Mouse (Mus musculus): ENCODE results near the gene Dnaja3. TPM values are rescaled to one million over a fixed set of nuclear protein-coding genes. Genes with fewer than 3 reads are reported as not detected.

The Dnaja3 gene
- total RNA-seq (2022) = 100 to 1,000 TPM; 146 to 154 (median 153) TPM

DNA sequence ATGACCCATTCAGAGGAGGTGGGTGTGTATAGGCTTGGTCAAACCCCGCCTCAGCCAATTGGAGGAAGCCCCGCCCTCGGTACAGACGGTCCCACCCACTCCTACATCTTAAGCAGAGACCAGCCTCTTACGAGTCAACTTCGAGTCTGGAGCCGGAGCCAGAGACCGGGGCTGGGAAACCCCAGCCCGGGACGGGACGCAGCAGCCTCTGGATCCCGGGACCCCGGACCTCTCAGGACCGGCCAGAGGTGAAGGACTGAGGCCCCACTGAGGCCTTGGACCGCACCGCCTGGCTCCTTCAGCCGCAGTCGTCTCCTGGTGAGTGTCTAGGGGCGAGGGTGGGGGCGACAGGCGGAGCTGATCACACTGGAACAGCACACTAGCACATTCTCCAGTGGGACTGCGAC is at the start of gene Dnaja3, which contains the start of gene Vasn:
Gene Dnaja3 (plus strand): TSS at position 159 of the 407 bp plus-strand sequence.
Gene Vasn (plus strand): TSS at position 111 of the 407 bp plus-strand sequence.
- peak; percentile 89 for DNase-seq (ENCODE audit: low spot score)

DNA sequence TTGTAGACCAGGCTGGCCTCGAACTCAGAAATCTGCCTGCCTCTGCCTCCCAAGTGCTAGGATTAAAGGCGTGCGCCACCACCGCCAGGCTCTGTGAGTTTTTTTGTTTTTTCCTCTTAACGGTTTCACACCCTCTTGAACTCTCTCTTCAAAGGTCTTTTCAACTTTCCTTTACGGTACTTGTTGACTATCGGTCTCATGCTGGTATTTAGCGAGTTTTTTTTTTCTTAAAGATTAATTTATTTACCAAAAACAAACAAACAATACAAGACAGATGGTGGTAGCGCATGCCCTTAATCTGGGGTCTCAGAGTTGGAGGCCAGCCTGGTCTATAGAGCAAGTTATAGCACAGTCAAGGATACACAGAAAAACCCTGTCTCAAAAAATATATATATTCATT is 49.6 kb upstream of the Dnaja3 start:
- DNase-seq (ENCODE audit: low spot score) = no peak

GRCm38 (mm10) chr16:4592909-4593875 is 46.6 kb upstream of the Dnaja3 start:
- DNase-seq (ENCODE audit: low spot score) = no peak

DNA sequence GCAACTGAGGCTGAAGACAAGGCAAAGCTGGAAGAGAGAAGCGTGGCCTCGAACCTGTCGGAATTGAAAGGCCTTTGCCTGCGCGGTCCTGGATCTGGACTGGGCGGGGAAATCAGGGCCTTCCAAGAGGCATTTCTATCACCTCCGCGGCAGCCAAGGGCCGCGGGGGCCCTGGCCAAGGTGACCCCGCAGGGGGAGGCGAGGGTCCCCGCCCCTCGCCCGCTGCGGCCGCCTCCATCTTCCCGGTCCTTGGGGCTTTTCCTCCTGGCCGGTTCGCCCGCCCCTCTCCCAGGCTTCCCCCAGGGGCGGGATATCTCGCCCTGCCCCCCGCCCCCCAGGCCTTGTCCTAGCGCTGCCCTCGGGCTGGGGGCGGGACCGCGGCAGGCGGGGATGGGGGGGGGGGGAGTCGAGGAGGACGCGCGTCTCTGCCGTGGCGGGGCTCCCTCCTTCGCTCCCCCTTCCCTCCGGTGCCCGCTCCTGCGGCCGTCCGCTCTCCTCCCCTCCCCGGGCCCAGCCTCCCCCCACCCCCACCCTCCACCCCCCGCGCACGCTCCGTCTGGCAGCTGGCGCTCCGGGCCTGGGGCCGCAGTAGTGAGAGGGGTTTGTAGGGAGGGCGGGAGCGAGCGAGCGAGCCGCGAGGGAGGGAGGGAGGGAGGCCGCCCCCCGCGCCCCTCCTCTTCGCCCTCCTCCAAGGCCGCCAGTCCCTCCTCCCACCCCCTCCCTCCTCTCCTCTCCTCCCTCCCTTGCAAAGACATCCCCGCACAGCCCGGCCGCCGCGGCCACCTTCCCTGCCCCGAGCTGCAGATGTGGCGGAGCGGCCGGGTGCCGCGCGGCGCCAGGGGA is 45.6 kb upstream of the Dnaja3 start, which contains the start of gene Glis2:
Gene Glis2 (plus strand): TSS at position 743 of the 843 bp plus-strand sequence.
- no peak for DNase-seq (ENCODE audit: low spot score)

GRCm38 (mm10) chr16:4594814-4595526 is 44.8 kb upstream of the Dnaja3 start:
- no peak for DNase-seq (ENCODE audit: low spot score)

- no peak for DNase-seq (ENCODE audit: low spot score)
These were observed 44.2 kb upstream of the Dnaja3 start for GRCm38 (mm10) chr16:4595527-4595963.

DNA sequence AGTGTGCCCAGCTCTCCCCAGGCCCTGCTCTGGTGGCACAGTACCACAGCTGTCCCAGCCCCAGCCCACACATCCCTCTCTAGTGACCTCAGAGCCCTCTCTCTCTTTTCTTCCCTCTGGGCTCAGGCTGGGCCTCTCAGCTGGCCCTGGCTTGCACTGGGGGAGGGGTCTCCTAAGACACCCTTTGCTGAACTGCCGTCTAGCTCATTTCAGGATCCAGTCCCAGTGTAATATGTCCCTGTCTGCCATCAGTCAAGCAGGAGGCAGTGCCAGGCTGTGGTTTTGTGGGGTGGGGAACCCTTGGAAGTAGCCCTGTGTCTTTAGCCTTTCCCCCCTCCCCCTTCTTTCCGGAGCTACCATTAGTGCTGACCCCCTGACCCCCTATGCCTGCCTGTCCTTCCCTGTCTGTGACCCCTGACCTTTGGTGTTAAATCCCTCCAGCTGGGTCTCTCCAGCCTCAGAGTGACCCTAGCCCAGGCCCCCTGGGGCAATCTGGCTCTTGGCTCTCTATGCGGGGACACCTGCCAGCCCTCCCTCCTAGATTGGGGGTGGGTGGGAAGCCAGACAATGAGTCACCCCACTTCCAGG is 43.6 kb upstream of the Dnaja3 start:
- DNase-seq (ENCODE audit: low spot score) = no peak

- no peak for DNase-seq (ENCODE audit: low spot score)
These were observed 43.0 kb upstream of the Dnaja3 start for GRCm38 (mm10) chr16:4596836-4597235.

- DNase-seq (ENCODE audit: low spot score) = no peak
These were observed 42.5 kb upstream of the Dnaja3 start for GRCm38 (mm10) chr16:4597296-4597695.

DNA sequence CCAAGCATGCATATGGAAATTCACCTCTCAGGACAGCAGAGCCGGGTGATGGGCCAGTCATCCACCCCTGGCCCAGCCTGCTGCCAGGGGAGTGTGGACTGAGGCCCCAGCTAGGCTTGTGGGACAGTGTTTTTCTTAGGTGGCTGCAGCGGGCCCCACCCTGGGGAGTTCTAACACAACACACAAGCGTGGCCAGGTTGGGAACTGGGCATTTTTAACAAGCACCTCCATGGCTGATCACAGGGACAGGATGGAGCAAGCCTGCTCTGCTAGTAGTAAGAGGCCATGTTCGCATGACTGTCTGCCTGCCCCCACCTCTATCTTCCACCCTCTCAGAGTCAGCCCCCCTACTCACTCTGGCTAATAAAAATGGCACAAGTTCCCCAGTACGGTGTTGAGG is 41.7 kb upstream of the Dnaja3 start:
- no peak for DNase-seq (ENCODE audit: low spot score)

DNA sequence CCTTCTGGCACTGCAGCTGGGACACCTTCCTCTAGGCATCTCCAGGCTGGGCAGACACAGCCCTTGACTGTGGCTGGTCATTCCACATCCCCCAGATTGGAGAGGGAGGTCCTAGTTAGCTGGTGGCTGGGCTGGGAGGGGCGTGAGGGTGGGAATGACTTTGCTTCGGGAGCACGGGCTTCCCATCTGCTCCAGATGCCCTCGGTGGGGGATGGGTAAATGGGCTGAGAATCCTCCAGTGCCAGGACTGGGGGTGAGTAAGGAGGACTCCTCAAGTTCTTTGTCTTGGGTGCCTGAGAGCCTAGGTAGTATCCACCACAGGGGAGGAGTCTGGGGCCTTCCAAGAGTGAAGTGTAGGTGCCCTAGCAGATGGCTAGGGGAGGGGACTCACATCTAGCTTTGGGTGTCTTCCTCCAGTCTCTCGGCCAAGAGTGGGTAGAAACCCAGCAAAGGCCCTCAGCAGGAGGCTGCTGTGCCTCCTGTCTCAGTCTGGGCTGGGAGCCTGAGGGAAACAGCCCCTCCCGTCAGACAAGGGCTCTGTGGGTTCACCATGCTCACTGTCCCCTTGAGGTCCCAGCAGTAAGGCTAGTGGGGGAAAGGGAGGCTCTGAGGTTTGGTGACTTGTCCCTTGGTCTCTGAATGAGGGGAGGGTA is 40.8 kb upstream of the Dnaja3 start:
- DNase-seq (ENCODE audit: low spot score) = no peak

GRCm38 (mm10) chr16:4599616-4600015 is 40.2 kb upstream of the Dnaja3 start:
- DNase-seq (ENCODE audit: low spot score) = no peak

GRCm38 (mm10) chr16:4600701-4601310 is 39.0 kb upstream of the Dnaja3 start:
- no peak for DNase-seq (ENCODE audit: low spot score)

DNA sequence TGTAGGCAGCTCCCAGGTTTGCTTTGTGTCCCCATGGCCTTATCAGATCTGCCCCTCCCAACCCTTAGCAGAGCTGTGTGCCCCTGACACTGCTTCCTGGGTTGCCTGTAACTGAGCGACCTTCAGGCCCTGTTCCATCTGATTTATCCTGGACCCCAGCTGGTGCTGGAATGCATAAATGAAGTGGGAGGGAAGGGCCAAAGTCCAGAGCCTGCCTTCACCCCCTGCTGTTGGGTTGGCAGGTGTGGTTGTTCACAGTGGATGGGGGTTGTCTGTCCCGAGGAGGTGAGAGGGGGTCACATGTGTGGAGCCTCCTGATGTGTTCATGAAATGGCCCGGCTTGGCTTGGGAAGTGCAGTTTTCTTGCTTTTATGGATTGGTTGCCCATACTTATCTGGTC is 37.6 kb upstream of the Dnaja3 start:
- DNase-seq (ENCODE audit: low spot score) = no peak

GRCm38 (mm10) chr16:4602766-4603452 is 36.9 kb upstream of the Dnaja3 start:
- no peak for DNase-seq (ENCODE audit: low spot score)

DNA sequence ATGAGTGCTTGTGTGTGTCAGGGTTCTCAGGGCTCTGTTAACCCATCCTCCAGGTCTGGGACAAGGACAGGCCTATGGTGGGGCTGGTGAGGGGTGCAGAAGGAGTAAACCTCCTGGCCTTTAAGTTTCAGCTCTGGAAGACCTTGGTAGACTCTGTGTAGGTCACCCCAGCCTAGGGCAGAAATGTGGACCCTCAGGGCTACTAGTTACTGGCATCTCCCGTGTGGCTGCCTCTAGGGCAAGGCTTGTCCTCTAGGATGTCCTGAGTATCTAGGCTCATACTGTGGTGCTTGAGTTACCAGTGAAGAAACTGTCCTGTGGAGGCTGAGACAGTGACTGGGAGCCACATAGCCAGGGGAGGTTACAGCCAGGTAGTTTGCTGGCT is 36.3 kb upstream of the Dnaja3 start:
- no peak for DNase-seq (ENCODE audit: low spot score)

DNA sequence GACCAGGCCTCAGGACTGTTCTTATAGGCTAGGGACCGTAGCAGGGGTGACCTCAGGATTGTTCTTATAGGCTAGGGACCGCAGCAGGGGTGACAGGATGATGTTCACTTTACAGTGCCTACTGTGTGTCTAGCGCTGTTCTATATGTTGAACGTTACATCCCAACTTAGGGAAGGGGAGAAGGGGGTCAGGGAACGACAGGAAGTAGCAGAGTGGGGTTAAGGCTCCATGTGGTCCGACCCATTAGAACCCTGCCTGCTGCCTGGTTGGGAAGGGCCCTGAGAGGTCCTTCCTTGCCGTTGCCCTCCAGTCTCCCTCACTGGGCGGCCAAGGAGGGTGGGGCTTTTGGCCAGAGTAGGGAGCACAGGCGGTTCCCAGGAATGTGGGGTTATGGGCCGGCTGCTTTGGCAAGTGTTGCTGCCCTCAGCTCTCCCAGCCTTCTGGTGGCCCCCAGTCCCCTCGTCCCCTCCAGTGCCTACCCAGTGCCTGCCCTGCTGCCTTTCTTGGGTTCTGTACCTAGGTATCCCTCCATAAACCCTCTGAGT is 35.4 kb upstream of the Dnaja3 start:
- no peak for DNase-seq (ENCODE audit: low spot score)

DNA sequence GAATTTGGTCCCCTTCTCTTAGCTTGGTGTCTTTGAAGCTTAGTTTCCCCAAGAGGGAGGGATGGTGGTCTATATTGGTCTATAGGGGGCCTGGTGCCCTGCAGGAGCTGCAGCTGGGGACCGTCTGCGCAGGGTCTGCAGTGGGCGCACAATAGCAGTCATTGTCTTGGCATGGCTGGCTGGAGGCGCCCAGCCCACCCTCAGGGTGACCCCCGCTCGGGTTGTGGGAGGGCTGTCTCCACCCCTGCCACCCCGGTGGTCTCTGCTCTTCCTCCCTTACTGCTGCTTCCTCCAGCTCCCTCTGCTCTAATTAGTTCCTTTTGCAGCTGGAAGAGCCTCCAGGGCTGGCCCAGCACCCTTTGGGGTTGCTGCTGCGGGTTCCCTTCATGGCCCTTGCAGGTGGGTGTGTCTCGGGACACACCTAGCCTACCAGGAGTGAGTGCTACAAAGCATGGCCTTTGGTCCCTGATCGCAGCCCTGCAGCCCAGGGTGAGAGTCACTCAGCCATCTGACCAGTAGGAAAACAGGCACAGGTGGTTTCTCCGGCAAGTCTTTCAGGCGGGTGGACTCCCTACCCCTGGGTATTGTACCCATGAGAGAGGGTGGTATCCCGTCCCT is 34.2 kb upstream of the Dnaja3 start:
- DNase-seq (ENCODE audit: low spot score) = no peak

Measured in heart, adult 8-10 months (tissue).